Mouse (Mus musculus): ENCODE data around the gene Slc27a2. TPM values are rescaled to one million over a fixed set of nuclear protein-coding genes. Genes with fewer than 3 reads are reported as not detected.

The Slc27a2 gene
- 0.04 TPM in 2 replicates for polyA plus RNA-seq (2012; ENCODE audit: low replicate concordance)

GRCm38 (mm10) chr2:126552357-126553290, at the start of gene Slc27a2:
Gene Slc27a2 (plus strand): TSS chr2:126552407.

GRCm38 (mm10) chr2:126619249-126619704, 67.1 kb downstream of the Slc27a2 start, which contains the start of gene Hdc:
Gene Hdc (minus strand): TSS chr2:126619299.

Other genes starting within 250 kb of the Slc27a2 start
- 0.64 and 1.0 TPM in 2 replicates for gene Atp8b4, start 51.7 kb upstream of the Slc27a2 start, polyA plus RNA-seq (2012; ENCODE audit: low replicate concordance)
- 7.5 and 14.4 TPM in 2 replicates for gene Hdc, start 66.9 kb downstream of the Slc27a2 start, polyA plus RNA-seq (2012; ENCODE audit: low replicate concordance)
- 5.4 and 6.1 TPM in 2 replicates for gene Gabpb1, start 123.9 kb downstream of the Slc27a2 start, polyA plus RNA-seq (2012; ENCODE audit: low replicate concordance)
- gene Usp8, start 154.9 kb downstream of the Slc27a2 start, polyA plus RNA-seq (2012; ENCODE audit: low replicate concordance): 20.0 and 24.4 TPM in 2 replicates
- gene Usp50, start 231.1 kb downstream of the Slc27a2 start, polyA plus RNA-seq (2012; ENCODE audit: low replicate concordance): 0.08 TPM in 1 of 2 replicates, not detected in the other